Mouse (Mus musculus) layer of hippocampus, adult 2 months (tissue): ENCODE measurements around the gene Pcsk7. TPM values are rescaled to one million over a fixed set of nuclear protein-coding genes. Genes with fewer than 3 reads are reported as not detected.
A peak's percentile ranks its signal among the peaks of the same experiment; 100 is the strongest.

Source experiments
- DNase-seq, 2 experiments: peaks; one replicate each; pipeline ENCODE4 v3.0.0; 2022; ENCODE audit warnings: low spot score in 2 of 2
- H3K27ac ChIP-seq: fragments of 200-600 bp; 2 replicates; pipeline ENCODE4 v1.8.1; 2022
- H3K4me3 ChIP-seq: fragments of 200-600 bp; 2 replicates; pipeline ENCODE4 v1.8.1; 2022; ENCODE audit warnings: mild to moderate bottlenecking
- CTCF ChIP-seq: fragments of 200-600 bp; conservative IDR thresholded peaks from 2 replicates; pipeline ENCODE4 v1.8.1; 2022; ENCODE audit warnings: antibody characterized with exemption, mild to moderate bottlenecking, moderate library complexity
- total RNA-seq, 2 experiments: library from RNA; stranded (reverse); gene quantifications; 2 replicates each; pipeline ENCODE4 v1.2.3; 2021

Gene Pcsk7
- total RNA-seq, 2 experiments from 2014 or later = 25.0 to 28.0 TPM

GRCm38 (mm10) chr9:45942916-45943315, 36.6 kb downstream of the Pcsk7 start:
- no peak for TF ChIP-seq CTCF
- no peak overlapping the region for H3K27ac ChIP-seq
- no peak for DNase-seq

GRCm38 (mm10) chr9:45943628-45944505, 37.6 kb downstream of the Pcsk7 start:
- no peak for DNase-seq
- TF ChIP-seq CTCF = no peak
- no peak overlapping the region for H3K27ac ChIP-seq
- no peak overlapping the region for H3K4me3 ChIP-seq

More at GRCm38 (mm10) chr9:45942916-45943315, 36.6 kb downstream of the Pcsk7 start:
- no peak overlapping the region for H3K4me3 ChIP-seq

DNA sequence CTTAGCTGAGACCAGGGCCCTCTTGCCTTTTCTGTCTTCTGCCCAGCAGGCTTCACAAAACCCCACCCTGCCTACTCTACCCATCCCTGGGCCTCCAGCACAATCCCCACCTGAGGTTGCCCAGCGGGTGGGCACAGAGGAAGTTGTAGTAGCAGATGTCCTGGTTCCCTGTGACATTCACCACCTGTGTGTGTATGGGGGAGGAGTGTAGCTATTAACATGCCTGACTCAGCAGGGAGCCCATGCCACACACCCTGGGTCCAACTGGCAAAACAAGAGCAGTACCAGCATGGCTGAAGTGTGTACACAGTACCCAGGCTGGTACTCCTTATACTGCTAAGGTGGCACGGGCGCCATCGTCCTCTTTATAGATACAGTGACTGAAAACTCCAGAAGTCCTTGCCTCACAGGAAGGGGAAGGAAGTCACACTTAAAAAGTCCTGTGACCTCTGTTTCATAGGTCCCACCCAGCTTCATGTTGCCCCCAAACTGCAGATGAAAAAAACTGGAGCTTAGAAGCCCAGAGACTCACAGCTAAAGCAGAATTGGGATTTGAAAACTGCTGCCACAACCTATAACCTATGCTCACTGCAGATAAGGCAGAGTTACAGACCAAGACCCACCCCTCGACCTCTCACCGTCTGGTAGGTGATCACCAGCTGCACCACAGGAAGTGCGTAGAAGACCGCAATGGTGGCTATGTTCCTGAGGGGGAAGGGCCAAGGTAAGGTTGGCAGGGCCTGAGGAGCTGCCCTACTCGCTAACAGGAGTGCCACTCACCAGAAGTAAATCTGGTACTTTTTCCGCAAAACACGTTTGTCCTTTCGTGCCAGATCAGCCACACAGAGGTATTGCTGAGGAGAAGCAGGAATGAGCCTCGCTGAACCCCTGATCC, 38.5 kb downstream of the Pcsk7 start:
- no peak for TF ChIP-seq CTCF
- Histone ChIP-seq H3K27ac (no peak overlapping the region), H3K4me3 (no peak overlapping the region)
- no peak for DNase-seq

DNA sequence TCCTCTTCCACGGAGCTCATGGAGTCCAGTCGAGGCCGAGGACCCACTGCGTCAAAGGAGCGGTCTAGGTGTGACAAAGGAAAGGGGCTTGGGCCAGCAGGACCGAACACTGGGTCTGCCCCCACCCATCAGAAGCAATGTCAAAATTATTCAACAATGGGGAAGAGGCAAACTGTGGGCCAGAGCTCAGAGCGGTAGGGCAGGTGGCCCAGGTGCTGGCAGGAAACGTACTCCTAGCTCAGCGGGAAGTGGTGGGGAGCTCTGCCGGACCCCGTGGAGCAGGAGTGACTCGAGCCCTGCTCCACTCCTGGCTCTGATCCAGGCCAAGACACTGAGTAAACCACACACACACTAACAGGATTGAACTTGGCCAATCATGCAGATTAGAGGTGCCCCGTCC, 39.4 kb downstream of the Pcsk7 start:
- no peak for DNase-seq

GRCm38 (mm10) chr9:45946182-45946871, 40.0 kb downstream of the Pcsk7 start:
- H3K27ac ChIP-seq = no peak overlapping the region
- H3K4me3 ChIP-seq = no peak overlapping the region
- DNase-seq = no peak
- TF ChIP-seq CTCF = no peak

More for the DNA sequence above, 39.4 kb downstream of the Pcsk7 start:
- H3K27ac ChIP-seq = no peak overlapping the region
- no peak overlapping the region for H3K4me3 ChIP-seq
- no peak for TF ChIP-seq CTCF

DNA sequence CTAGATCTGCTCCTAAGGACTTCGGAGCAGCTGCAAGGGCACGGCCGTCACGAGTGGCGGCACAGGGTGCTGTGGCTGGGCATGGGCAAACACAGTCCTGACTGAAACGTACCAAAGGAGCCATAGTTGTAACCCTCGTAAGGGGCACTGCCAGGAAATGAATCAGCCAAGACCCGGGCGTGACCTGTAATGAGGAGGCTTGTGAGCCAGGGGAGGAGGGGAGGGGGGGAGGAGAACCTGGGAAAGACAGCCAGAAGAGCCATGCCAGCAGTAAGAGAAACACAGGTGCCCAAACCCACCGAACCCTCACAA, 40.5 kb downstream of the Pcsk7 start:
- no peak overlapping the region for H3K4me3 ChIP-seq
- H3K27ac ChIP-seq = no peak overlapping the region
- TF ChIP-seq CTCF = no peak
- DNase-seq = no peak

DNA sequence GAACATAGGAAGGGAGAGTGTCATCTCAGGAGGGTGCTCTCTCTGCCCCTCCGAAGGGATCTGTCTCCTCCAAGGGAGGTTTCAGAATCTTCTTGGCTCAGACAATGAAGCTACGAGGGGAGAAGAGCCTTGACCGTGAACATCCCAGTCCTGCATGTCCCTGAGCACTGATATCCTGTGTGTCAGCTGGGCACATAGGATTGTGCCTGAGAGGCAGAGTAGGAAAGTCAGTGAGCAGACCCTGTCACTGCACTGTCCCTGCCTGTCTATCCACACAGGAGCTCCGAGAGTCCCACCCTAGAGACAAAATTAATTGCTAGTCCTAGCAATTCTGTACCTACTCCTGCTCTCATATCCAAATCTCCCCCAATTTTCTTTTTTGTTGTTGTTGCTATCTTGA, 45.8 kb downstream of the Pcsk7 start:
- TF ChIP-seq CTCF = no peak
- H3K4me3 ChIP-seq = no peak overlapping the region
- no peak for DNase-seq
- no peak overlapping the region for H3K27ac ChIP-seq

GRCm38 (mm10) chr9:45952890-45953289, 46.6 kb downstream of the Pcsk7 start:
- Histone ChIP-seq H3K4me3 (peak overlapping the region; percentile 98), H3K27ac (peak overlapping the region; percentile 95; the same call in 1 of the 2 replicates)
- no peak for DNase-seq
- TF ChIP-seq CTCF = no peak

DNA sequence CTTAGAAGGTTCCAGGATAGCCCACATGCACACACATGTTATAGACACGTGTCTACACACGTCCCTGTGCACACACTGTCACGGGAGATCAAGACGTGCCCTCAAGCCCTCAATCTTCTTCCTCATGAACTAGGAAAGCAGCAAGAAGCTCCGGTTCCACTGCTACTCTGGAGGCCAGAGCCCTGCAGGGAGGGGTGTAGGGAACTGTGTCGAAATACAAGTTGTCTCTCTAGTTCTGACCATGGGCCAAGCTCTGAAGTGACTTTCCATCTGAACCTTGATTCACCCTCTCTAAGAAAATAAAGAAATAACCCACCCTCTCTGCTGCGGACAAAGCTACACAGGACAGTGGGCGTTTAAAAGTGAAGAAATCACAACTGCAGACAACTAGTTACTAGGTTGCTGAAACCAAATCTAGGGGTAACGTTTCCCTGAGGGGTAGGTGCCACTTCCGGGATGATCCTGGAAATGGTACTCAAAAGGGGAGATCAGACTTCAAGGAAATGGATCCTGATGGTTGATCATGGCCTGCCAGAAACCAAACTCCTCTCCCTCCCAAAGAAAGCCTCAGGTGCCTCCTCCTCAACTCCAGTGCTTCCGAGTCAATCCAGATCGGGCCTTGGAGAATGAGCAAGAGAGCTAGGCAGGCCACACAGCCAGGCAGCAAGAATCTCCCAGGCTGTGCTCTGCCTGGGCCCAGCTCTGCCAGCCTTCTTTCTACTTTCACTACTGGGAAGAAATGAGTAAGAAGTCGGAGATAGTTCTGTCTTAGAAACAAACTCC, 47.4 kb downstream of the Pcsk7 start:
- no peak for TF ChIP-seq CTCF
- peak overlapping the region; percentile 98 for H3K4me3 ChIP-seq
- DNase-seq = no peak
- H3K27ac ChIP-seq = peak overlapping the region; percentile 95

DNA sequence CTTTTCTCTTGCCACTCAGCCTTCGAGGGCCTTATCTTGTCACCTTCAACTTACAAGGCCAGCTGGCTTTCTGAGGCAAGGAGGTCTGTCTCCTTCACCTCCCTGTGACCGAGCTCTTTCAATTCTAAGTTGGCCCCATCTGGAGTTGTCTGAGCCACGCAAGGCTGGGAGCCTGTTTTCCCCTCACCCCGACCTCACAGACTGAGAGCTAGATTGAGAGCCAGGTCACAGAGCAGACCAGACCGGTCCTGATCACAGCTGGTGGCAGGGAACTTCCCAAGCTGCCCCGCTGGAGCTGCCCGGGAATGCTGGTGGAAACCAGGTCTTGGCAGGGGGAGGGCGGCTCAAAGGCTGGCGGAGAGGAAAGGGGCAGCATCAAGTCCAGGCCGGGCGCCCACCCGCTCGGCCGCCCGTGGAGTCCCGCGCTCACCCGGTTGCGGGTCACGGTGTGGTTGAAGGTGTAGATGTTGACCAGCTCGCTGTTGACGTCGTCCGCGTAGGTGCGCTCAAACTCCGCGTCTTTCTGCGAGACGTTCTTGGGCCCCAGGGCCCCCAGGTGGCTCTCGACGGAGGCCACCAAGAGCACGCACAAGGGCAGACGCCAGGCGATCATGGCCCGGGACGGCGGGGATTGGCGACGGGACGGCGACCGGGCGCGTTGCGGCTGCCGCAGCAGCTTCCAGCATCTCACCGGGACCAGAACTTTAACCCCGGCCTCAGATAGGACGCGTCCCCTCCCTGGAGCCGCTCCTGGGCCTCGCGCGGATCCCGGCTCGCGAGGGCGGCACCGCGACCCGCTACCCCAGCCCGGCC, 48.2 kb downstream of the Pcsk7 start:
- peak overlapping the region; percentile 98 for H3K4me3 ChIP-seq
- peak in 1 of 2 experiments; percentile 46 for DNase-seq
- TF ChIP-seq CTCF = no peak
- peak overlapping the region; percentile 95 for H3K27ac ChIP-seq
